Mouse (Mus musculus) megakaryocyte, embryonic 14.5 days (primary cell): ENCODE measurements at regions not wholly inside any gene's neighbourhood (a gene's known extent, or its start where the extent isn't known, plus 50 kb on each side); places are given as distances from the start of the nearest gene placed in this dataset.

Experiments used
- H3K27me3 ChIP-seq: replicated peaks from 2 replicates; pipeline ENCODE3; 2012; ENCODE audit warnings: inconsistent platforms
- H3K36me3 ChIP-seq: replicated peaks from 2 replicates; pipeline ENCODE3; 2012; ENCODE audit warnings: low read length, inconsistent platforms, mixed read lengths
- H3K4me1 ChIP-seq: 2 replicates; pipeline ENCODE4 v1.6.1; 2012; ENCODE audit warnings: inconsistent platforms
- H3K4me3 ChIP-seq: replicated peaks from 2 replicates; pipeline ENCODE3; 2012; ENCODE audit warnings: moderate library complexity, mild to moderate bottlenecking, inconsistent platforms
- H3K9me3 ChIP-seq: 2 replicates; pipeline ENCODE4 v1.6.1; 2012; ENCODE audit warnings: inconsistent platforms
- FLI1 ChIP-seq: IDR thresholded peaks from 2 replicates; pipeline ENCODE4 v1.6.1; 2012; ENCODE audit warnings: low read length, inconsistent platforms, mixed read lengths
- GATA1 ChIP-seq: IDR thresholded peaks from 3 replicates; pipeline ENCODE4 v1.6.1; 2012; ENCODE audit warnings: mixed read lengths, low read length, inconsistent platforms, borderline replicate concordance

DNA sequence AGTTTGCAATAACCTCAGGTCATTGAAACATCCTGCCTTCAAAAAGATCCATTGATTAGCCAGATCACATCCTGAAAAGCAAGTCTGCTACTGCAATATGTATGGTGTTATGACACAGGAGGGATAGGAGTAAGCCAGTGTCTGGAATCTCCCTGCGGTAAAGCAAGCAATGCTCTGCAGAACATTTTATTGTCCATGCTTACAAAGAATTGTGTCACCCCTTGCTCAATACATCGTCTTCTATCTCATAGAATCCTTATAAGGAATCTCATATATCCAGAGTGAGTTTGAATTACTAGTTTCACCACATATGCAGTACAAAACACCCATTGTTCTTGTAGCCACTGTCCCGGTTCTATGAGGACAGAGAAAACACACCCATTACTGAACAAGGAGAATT lies 162.1 kb upstream of the Usp25 start:
- Histone ChIP-seq H3K4me3 (no peak overlapping the region), H3K27me3 (no peaks in the 10 kb centered on the region), H3K4me1 (no peaks in the 10 kb centered on the region), H3K36me3 (no peaks in the 10 kb centered on the region), H3K9me3 (no peaks in the 10 kb centered on the region)
- no peak for TF ChIP-seq FLI1
- no peak for TF ChIP-seq GATA1

DNA sequence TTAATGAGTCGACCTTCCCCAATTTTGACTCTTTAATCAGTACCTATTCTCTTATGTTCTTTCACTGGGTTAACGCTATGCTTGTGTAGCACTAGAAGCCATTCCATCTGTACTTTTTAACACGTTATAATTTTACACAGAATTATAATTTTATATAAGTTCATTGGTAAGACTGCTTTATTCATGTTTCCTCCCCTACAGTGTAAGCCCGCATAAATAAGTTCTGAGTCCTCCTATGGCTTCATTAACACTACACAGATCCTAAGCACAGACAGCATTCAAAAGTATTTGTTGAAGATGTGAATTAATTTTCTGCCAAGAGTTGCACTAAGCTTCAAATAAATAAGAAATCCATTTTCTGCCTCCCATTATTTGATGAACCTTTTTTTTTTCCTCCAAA lies 176.1 kb upstream of the Usp25 start:
- no peaks in the 10 kb centered on the region for H3K27me3 ChIP-seq
- H3K9me3 ChIP-seq = no peaks in the 10 kb centered on the region
- TF ChIP-seq GATA1 (no peak), FLI1 (no peak)
- H3K4me3 ChIP-seq = no peak overlapping the region
- no peaks in the 10 kb centered on the region for H3K36me3 ChIP-seq
- no peaks in the 10 kb centered on the region for H3K4me1 ChIP-seq

DNA sequence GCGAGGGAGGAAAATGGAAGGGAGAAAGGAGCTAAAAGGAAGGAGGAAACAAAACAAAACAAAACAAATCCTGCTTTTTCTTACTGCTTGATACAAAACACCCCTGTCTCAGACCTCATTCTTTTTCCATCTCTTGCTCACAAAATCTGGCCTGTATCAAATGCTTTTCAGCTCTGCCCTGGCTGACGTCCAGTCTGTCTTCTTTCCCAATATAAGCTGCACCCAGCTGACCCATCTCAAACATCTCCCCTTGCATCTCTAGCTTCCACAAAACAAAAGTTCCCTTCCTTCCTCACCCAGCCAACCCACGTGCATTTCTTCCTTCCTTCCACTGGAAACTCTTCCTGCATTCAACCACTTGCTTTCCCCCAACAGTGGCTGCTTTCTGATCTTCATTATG lies 183.1 kb upstream of the Usp25 start:
- Histone ChIP-seq H3K4me1 (no peaks in the 10 kb centered on the region), H3K4me3 (no peak overlapping the region), H3K36me3 (no peaks in the 10 kb centered on the region), H3K27me3 (no peaks in the 10 kb centered on the region), H3K9me3 (no peaks in the 10 kb centered on the region)
- TF ChIP-seq GATA1 = no peak

DNA sequence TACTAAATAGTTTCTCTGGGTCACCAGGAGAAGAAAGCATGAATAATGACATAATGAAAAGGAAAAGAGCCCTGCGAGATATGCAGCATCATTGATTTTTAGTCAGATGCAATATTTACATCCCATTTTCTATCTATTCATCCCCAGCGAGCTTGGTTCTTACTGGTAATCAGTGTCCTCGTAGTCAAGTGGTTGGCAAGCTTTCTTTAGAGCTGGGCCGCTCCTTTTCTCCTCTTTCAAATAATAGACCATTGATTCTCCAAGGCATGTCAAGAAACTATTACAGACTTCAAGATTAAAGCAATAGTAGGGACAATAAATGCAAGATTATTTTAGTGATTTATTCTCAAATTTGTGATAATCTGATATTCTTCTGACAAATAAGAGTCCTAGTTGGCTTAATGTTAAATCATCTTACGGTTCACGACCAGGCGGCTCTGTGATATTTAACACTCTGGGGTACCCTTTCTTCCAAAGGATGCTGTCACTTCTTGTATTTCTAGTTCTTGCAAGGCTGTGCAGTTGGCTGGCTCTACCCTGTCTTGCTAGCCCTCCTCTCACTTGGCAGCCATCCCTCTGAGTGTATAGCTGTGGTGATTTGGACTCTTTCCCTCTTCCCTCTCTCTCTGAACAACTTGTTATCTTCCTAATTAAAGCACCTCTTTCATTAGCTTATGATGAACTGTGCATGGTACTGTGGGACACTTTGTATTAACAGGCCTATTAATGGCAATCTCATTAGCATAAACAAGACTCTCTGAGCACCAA lies 185.6 kb upstream of the Usp25 start:
- H3K4me3 ChIP-seq = no peak overlapping the region
- H3K27me3 ChIP-seq = no peaks in the 10 kb centered on the region
- H3K9me3 ChIP-seq = no peaks in the 10 kb centered on the region
- no peaks in the 10 kb centered on the region for H3K36me3 ChIP-seq
- TF ChIP-seq FLI1 (no peak), GATA1 (no peak)
- no peaks in the 10 kb centered on the region for H3K4me1 ChIP-seq

DNA sequence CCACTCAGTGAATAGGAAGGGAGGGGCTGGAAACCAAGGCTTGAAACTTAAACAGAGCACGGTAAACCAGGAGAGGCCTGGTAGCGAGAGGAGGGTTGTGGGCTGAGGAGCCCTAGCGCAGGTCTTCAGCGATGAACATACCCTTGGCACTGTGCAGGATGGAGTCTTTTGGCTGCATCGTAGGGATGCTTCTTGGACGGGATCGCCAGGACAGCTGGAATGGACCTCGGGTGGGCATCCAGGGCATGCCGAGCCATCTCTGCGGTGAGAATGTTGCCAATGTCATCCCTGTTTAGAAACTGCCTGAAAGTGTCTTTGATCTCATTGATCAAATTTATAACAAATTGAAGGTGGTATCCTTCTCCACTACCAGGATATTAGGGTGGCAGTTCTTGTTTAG lies 192.2 kb upstream of the Usp25 start:
- Histone ChIP-seq H3K36me3 (no peaks in the 10 kb centered on the region), H3K4me1 (no peaks in the 10 kb centered on the region), H3K9me3 (no peaks in the 10 kb centered on the region), H3K27me3 (no peaks in the 10 kb centered on the region), H3K4me3 (no peak overlapping the region)
- no peak for TF ChIP-seq GATA1
- no peak for TF ChIP-seq FLI1

DNA sequence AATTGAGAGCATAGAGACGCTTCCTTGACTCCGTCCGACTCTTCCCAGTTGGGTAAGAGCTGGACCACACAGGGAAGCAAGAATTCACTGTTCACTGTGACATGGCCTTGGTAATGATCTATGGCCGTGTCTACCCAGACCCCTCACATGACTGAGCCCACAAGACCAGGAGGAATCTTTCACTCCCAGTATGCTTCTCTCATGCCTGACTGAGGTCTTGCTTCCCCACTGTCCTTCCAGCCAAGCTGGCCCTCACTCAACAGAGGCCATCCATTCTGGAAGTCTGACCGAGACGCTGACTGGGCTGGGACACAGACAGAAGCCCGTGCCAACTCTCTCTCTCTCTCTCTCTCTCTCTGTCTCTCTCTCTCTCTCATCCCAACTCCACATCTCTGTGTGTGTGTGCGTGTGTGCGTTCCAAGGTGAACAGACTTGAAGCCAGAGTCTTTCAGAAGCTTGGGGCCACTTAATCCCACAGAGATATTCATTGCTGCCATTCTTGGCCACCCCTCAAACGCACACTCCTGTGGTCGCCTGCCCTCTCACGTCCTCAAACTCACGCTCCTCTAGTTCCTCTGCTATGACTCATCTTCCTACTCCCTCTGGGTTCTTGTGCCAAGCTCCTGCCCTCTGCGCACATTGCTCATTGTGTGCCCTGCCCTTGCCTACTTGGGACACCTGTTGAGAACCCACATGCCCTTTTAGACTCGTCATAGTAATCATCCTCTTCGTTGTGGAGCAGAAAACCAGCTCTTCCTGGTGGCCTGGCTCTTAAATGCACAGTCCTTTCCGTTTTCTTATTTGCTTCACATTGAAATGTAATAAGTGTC lies 197.2 kb upstream of the Usp25 start:
- Histone ChIP-seq H3K4me3 (no peak overlapping the region), H3K4me1 (no peaks in the 10 kb centered on the region), H3K36me3 (no peaks in the 10 kb centered on the region), H3K9me3 (no peaks in the 10 kb centered on the region), H3K27me3 (no peaks in the 10 kb centered on the region)
- TF ChIP-seq GATA1 (no peak), FLI1 (no peak)

DNA sequence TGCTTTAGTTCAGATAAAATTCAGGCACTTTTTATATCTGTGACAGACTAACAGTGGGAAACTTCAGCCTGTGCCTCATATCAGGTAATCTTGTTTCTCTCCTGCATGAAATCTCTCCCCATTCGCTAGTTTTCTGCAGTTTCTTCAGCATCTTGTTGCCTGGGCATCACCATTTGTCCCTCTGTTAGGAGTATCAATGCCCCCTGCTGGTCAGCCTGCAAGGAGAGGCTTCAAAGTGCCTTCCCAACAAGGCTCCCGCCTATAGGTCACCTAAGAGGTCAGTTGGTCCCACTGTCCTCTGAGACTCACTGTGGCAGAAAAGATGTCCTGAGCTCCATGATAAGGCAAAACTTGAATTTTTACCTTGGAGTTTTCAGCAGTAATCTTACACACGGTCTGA lies 209.8 kb upstream of the Usp25 start:
- no peak for TF ChIP-seq FLI1
- TF ChIP-seq GATA1 = no peak
- Histone ChIP-seq H3K4me3 (no peak overlapping the region), H3K9me3 (no peaks in the 10 kb centered on the region), H3K4me1 (no peaks in the 10 kb centered on the region), H3K36me3 (no peaks in the 10 kb centered on the region), H3K27me3 (no peaks in the 10 kb centered on the region)

DNA sequence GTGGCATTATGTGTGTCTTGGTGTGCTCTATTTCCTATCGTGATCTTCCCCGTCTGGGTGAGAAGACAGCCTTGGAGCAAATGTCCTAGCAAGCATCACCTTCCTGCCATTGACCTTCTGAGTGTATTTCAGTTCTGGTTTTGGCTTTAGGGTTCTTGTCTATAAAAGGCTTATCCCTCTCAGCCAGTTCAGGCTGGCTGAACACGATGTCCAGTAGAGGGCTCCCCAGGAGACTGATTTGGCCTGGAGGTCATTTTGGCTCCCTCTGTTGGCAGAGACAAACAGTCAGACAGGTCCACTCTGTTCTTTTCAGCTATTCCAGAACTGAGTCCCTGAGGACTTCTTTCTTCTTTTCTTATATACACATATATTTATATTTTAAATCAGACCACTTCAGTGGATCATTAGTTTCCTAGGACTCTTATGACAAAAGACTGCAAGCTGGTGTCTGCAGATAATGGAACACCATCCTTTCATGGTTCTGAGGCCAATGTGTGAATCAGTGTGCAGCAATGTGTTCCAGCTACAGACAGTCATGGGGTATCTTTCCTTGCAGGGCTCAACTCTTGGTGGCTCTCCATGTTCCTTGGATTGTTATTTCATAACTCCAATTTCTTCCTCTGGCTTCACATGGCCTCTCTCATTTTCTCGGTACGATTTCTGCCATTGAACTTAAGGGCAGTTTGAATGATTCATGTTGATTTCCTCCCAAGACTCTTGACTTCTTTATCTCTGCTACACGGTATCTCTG lies 226.9 kb upstream of the Usp25 start:
- no peaks in the 10 kb centered on the region for H3K27me3 ChIP-seq
- no peaks in the 10 kb centered on the region for H3K4me1 ChIP-seq
- H3K36me3 ChIP-seq = no peaks in the 10 kb centered on the region
- H3K9me3 ChIP-seq = no peaks in the 10 kb centered on the region
- H3K4me3 ChIP-seq = no peak overlapping the region
- no peak for TF ChIP-seq GATA1
- no peak for TF ChIP-seq FLI1

DNA sequence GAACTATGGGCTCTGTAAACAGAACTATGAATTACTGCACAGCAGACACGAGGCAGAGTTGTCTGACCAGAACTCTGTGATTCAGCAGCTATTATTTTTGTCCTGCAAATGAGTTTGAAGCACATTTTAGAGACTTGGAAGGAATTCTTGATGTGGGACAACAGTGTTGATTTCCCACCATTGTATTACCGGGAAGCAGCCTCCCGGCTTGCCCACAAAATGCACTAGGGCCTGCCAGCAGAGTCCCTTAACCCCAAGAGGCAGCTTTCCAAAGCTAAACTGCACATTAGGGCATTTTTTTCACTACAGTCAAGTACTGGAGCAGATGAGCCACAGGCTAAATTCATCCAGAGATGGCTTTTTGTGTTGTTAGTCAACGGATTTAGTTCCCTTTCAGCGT lies 230.8 kb upstream of the Usp25 start:
- no peaks in the 10 kb centered on the region for H3K9me3 ChIP-seq
- TF ChIP-seq FLI1 (no peak), GATA1 (no peak)
- no peaks in the 10 kb centered on the region for H3K36me3 ChIP-seq
- H3K4me3 ChIP-seq = no peak overlapping the region
- H3K4me1 ChIP-seq = no peaks in the 10 kb centered on the region
- H3K27me3 ChIP-seq = no peaks in the 10 kb centered on the region

DNA sequence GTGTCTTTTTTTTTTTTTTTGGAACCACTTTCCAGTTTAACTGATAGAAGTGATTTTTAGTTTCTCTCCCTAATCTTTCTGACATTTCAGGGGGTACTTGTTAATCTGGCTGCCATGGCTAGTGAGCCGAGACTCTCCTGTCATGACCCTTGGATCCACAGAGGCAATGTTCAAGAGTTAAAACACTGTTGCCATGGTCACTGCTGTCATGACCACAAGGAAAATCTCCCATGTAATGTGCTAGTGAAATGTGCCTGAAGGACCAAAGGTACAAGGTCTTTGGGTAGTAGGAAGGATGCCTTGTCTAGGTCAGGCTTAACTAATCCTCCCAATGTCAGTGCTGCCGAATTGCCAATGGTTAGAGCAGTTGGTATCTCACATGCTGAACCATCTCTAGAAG lies 237.7 kb upstream of the Usp25 start:
- Histone ChIP-seq H3K36me3 (no peaks in the 10 kb centered on the region), H3K4me3 (no peak overlapping the region), H3K4me1 (no peaks in the 10 kb centered on the region), H3K27me3 (no peaks in the 10 kb centered on the region), H3K9me3 (no peaks in the 10 kb centered on the region)
- no peak for TF ChIP-seq GATA1
- no peak for TF ChIP-seq FLI1
